Mouse (Mus musculus) leukemia stem cell, adult 10-12 weeks (primary cell): ENCODE results near the gene Tas2r134. TPM values are rescaled to one million over a fixed set of nuclear protein-coding genes. Genes with fewer than 3 reads are reported as not detected.

ENCODE experiments used
- polyA plus RNA-seq: library from polyadenylated mRNA; stranded (reverse); fragments of >175 nt; gene quantifications from 2 replicates; pipeline ENCODE4 v1.2.3, GENCODE M21; 2012; ENCODE audit warnings: low replicate concordance

Tas2r134 gene
- polyA plus RNA-seq: not detected in 2 replicates

DNA sequence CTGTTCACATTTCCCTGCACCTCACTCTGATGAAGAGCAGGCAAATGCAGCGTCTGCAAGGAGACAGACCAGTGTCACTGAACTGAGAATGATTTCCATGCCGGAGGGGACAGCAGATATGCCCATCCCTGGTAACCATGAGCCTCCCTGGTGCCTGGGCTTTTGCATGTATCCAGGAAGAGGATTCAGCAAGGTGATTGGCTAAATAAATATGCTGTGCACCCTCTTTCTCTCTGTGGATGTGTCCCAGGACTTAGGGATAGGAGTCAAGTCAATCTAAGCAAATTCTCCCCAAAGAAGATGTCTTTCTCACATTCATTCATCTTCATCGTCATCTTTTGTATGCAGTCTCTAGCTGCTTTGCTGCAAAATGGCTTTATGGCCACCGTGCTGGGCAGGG is at the start of gene Tas2r134:
Tas2r134 (plus strand) TSS at position 301 of the 400 bp plus-strand sequence.

